Mouse (Mus musculus) intestine, embryonic 14.5 days (tissue): Measurements from ENCODE around the gene Ulk4. TPM values are rescaled to one million over a fixed set of nuclear protein-coding genes. Genes with fewer than 3 reads are reported as not detected.

Experiments used
- ATAC-seq: fragments of 200-750 bp; cut with Nextera tagmentation; replicated peaks from 2 replicates; pipeline ENCODE4 v1.8.0; 2017; ENCODE audit warnings: low read depth, moderate number of reproducible peaks, moderate TSS enrichment, moderate library complexity; ENCODE audit not compliant: low FRiP score, low TSS enrichment
- DNase-seq: peaks from one replicate; pipeline ENCODE4 v3.0.0-alpha.2; 2018; ENCODE audit warnings: low spot score
- H3K27ac ChIP-seq: fragments of 300-500 bp; sonication (generic); 2 replicates; pipeline ENCODE4 v1.5.1; 2014; ENCODE audit warnings: low read depth, mild to moderate bottlenecking, control low read depth
- H3K27me3 ChIP-seq: fragments of 300-500 bp; sonication (generic); replicated peaks from 2 replicates; pipeline ENCODE4 v1.6.1; 2014; ENCODE audit warnings: low read length, control low read depth; ENCODE audit not compliant: control insufficient read depth, insufficient read depth
- H3K36me3 ChIP-seq: fragments of 300-500 bp; sonication (generic); 2 replicates; pipeline ENCODE4 v1.6.1; 2014; ENCODE audit warnings: low read length, control low read depth; ENCODE audit not compliant: control insufficient read depth, insufficient read depth
- H3K4me1 ChIP-seq: fragments of 300-500 bp; sonication (generic); replicated peaks from 2 replicates; pipeline ENCODE4 v1.6.1; 2014; ENCODE audit warnings: low read length, control low read depth, mixed read lengths; ENCODE audit not compliant: control insufficient read depth, insufficient read depth
- H3K4me2 ChIP-seq: fragments of 300-500 bp; sonication (generic); 2 replicates; pipeline ENCODE4 v1.6.1; 2014; ENCODE audit warnings: low read length
- H3K4me3 ChIP-seq: fragments of 300-500 bp; sonication (generic); 2 replicates; pipeline ENCODE4 v1.5.1; 2014; ENCODE audit warnings: low read depth, low read length, control low read depth, mixed read lengths
- H3K9ac ChIP-seq: fragments of 300-500 bp; sonication (generic); 2 replicates; pipeline ENCODE4 v1.6.1; 2014; ENCODE audit warnings: mild to moderate bottlenecking, low read length
- H3K9me3 ChIP-seq: fragments of 300-500 bp; sonication (generic); 2 replicates; pipeline ENCODE4 v1.6.1; 2016; ENCODE audit warnings: low read length, control low read depth; ENCODE audit not compliant: control insufficient read depth
- WGBS: fragments of 180-500 bp; shearing (Covaris S2); extraction: QIAGEN DNeasy Blood & Tissue Kit; methylation state at CpG from one replicate; pipeline ENCODE4 v1.1.7; 2014; 5-methylcytosine and 5-hydroxymethylcytosine counted together
- polyA plus RNA-seq: library from polyadenylated mRNA; unstranded; fragments of >200 nt; fragmentation: Nextera tagmentation; extraction: Ambion mirVana; gene quantifications from 2 replicates; pipeline ENCODE4 v1.2.1, GENCODE M21; 2014

Gene Ulk4
- polyA plus RNA-seq, 1 experiment from 2014 or later: 122 TPM

DNA sequence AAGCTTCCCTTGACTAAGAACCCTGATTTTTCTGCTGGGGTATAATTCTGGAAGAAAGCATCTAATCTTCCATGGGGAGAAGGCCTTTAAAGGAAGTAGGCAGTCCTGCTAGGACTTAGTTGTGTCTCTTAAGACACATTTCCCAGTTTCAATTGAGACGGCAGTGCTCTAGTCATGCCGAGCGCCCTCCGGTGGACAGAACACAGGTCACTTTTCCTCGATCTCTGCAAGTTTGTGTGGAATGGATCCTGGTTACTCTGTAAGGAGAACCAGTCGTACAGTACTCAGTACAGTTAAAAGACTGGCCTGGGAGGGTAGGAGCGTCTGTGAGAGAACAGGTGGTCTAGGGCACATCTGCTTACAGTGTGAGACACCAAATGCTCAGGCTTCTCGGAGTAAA lies 340.6 kb downstream of the Ulk4 start:
- Histone ChIP-seq H3K4me3 (peak overlapping the region; percentile 82), H3K9me3 (no peaks in the 10 kb centered on the region), H3K4me1 (peaks cover 42% of the 10 kb centered on the region), H3K36me3 (peaks cover 17% of the 10 kb centered on the region; the same call in 1 of the 2 replicates), H3K4me2 (peak overlapping the region; percentile 95), H3K9ac (no peak overlapping the region), H3K27ac (no peak overlapping the region), H3K27me3 (no peaks in the 10 kb centered on the region)
- 10% methylated on average over 8 of the region's 8 CpGs for WGBS
- DNase-seq (peak; percentile 84), ATAC-seq (no peak)

DNA sequence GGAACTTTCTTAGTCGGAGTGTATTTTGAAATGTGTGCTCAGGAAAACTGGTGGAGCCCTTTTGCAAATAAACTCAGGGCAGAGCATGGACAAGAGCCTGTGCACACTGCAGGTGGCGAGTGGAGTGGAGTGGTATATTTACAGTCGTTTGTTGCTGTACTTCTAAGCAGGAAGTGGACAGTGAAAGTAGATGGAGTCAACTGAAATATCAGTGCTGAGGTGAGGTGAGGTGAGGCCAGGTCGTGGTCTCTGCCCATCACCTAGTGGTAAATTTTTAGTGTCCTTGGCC lies 341.4 kb downstream of the Ulk4 start:
- peak overlapping the region; percentile 95 for H3K4me2 ChIP-seq
- H3K27me3 ChIP-seq: no peaks in the 10 kb centered on the region
- H3K9me3 ChIP-seq: no peaks in the 10 kb centered on the region
- 8% methylated on average over 4 of the region's 4 CpGs for WGBS
- peaks cover 15% of the 10 kb centered on the region; the same call in 1 of the 2 replicates for H3K36me3 ChIP-seq
- peak; percentile 62 for DNase-seq
- H3K4me1 ChIP-seq: peaks cover 37% of the 10 kb centered on the region
- H3K4me3 ChIP-seq: peak overlapping the region; percentile 82
- H3K9ac ChIP-seq: peak overlapping the region; percentile 96
- no peak overlapping the region for H3K27ac ChIP-seq
- ATAC-seq: no peak

DNA sequence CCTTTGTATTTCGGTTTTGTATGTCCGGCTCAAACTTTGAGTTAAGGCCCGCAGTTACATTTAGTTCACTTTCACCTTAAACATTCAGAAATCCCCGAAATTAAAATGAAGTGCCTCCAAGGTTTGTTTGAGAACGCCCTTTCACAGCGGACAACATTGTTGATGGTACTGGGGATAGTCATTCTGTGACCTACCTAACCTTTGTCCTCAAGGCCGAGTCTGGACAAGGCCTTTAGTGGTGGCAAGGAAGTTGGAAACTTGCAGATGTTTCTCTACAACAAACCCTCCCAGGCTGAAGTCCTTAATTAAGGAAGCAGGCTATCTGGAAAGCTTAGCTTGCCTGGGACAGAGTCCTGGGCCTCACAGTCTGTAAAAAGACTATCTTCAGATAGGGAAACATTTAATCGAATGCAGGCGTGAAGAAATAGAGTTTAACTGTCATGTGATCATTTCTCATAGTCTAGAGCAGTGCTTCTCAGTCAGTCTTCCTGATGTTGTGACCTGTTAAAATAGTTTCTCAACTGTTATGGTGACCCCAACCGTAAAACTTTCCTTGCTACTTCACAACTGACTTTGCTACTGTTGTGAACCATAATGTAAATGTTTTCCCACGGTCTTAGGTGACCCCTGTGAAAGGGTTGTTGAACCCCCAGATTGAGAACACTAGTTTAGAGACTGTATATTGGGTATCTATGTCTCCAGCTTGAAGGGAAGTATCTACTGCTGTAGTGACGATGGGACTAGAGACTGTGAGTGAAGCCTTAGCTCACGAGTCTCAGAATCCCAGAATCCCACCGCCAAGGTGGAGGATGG lies 342.0 kb downstream of the Ulk4 start:
- Histone ChIP-seq H3K4me3 (peak overlapping the region; percentile 82), H3K9ac (peak overlapping the region; percentile 96), H3K4me1 (peaks cover 33% of the 10 kb centered on the region), H3K4me2 (peak overlapping the region; percentile 95), H3K27ac (peak overlapping the region; percentile 89), H3K9me3 (no peaks in the 10 kb centered on the region), H3K36me3 (peaks cover 9% of the 10 kb centered on the region; the same call in 1 of the 2 replicates), H3K27me3 (no peaks in the 10 kb centered on the region)
- WGBS: 5% methylated on average over 14 of the region's 14 CpGs
- ATAC-seq (no peak), DNase-seq (no peak)

DNA sequence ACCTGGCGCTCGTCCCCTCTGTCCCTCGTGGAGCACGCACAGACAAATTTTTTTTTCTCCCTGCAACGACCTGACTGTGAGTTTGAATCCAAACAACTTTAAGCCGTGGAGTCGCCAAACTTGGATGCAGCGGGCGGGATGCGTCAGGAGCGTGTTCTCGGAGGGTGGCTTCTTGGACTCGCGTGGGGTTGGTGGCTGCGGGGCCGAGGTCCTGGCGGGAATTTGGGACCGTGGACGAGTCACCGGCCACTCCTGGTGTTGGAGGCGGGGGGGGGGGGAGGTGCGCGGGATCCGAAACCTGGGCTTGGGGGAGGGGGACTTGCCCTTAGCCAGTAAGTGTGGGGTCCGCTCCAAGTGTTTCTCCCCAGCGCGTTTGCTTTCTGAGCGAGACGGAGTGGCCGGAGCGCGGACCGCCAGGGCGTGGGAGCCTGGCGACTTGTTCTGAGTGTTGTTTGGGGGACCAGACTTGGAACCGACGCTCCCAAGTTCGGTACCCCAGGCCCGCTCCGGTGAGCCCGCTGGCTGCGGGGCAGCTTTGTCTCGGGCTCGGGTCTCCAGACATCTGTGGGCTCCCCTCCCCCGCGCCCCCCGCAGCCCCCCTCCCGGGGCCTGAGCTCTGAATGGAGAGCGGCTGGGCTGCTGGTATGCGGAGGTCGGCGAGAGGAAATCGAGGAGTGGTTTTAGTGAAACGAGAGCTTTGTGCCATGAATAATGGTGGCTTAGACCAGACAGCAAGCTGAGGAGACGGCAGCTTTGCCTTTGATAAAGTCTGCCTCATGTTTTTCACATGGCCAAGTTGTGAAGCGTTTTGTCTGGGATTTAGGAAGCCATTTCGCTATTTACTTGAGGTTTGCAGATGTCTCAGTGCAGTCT lies 342.9 kb downstream of the Ulk4 start:
- Histone ChIP-seq H3K4me2 (peak overlapping the region; percentile 95), H3K27ac (peak overlapping the region; percentile 89), H3K27me3 (no peaks in the 10 kb centered on the region), H3K4me1 (peaks cover 29% of the 10 kb centered on the region), H3K9ac (peak overlapping the region; percentile 96), H3K36me3 (peaks cover 9% of the 10 kb centered on the region; the same call in 1 of the 2 replicates), H3K9me3 (no peaks in the 10 kb centered on the region), H3K4me3 (peak overlapping the region; percentile 82)
- DNase-seq: peak; percentile 85
- peak; percentile 22; the same call in 1 of the 2 replicates for ATAC-seq
- under 1% methylated on average over 53 of the region's 57 CpGs for WGBS

DNA sequence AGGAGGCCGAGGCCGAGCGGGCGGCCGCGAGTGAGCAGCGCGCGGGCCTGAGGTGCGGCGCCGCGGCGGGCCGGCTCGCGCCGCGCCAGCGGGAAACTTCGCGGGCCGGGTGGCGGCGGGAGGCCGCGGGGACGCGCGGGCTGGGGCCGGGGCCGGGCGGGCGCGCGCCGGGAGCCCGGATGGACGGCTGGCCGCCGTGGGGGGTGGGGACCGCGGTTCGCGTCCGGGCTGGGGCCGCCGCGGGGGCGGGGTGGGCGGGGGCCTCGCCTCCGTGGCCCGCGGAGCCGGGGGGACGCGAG lies 343.5 kb downstream of the Ulk4 start:
- Histone ChIP-seq H3K27ac (peak overlapping the region; percentile 89), H3K27me3 (no peaks in the 10 kb centered on the region), H3K36me3 (peaks cover 9% of the 10 kb centered on the region; the same call in 1 of the 2 replicates), H3K9me3 (no peaks in the 10 kb centered on the region), H3K4me2 (peak overlapping the region; percentile 95; the same call in 1 of the 2 replicates), H3K4me3 (peak overlapping the region; percentile 82), H3K4me1 (peaks cover 26% of the 10 kb centered on the region), H3K9ac (peak overlapping the region; percentile 96)
- WGBS: under 1% methylated on average over 34 of the region's 58 CpGs
- no peak for DNase-seq
- no peak; the same call in 1 of the 2 replicates for ATAC-seq

DNA sequence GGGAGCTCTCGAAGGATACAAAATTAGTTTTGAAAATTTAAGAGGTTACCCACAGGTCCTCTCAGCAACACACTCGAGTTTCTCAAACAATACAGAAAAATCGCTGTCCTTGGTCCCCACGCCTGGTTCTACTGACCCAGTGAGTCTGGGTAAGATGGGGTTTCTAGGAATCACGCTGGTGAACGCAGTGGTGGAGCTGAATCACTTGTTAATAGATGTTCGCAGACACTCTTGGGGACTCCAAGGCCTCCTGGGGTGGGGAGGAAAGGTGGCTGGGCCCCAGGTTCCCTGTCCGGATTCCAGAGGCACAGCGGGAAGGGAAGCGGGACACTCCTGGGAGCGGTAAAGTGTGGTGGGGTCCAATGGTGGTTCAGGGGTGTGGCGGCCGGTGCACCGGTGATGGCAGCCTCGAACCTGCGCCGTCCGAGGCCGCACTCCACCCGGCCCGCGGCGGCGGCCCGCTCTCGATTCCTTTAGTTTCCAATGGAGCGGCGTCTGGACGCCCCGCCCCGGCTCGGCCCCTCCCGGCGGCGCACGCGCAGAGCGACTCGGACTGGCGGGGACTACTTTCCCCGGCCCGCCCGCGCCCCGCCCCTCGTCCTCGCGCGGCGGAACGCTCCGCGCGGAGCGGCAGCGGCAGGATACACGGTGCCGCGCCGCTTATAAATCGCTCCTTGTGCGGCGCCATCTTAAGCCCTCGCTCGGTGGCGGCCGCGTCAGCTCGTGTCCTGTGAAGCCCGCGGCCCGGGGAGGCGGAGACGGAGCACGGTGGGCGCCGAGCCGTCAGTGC lies 344.0 kb downstream of the Ulk4 start:
- H3K27me3 ChIP-seq: no peaks in the 10 kb centered on the region
- peak overlapping the region; percentile 82 for H3K4me3 ChIP-seq
- 6% methylated on average over 73 of the region's 78 CpGs for WGBS
- H3K9ac ChIP-seq: peak overlapping the region; percentile 96
- H3K27ac ChIP-seq: peak overlapping the region; percentile 89
- H3K4me1 ChIP-seq: peaks cover 23% of the 10 kb centered on the region
- ATAC-seq (peak; percentile 92), DNase-seq (peak; percentile 97)
- no peaks in the 10 kb centered on the region for H3K9me3 ChIP-seq
- H3K4me2 ChIP-seq: peak overlapping the region; percentile 36
- H3K36me3 ChIP-seq: peaks cover 6% of the 10 kb centered on the region; the same call in 1 of the 2 replicates

DNA sequence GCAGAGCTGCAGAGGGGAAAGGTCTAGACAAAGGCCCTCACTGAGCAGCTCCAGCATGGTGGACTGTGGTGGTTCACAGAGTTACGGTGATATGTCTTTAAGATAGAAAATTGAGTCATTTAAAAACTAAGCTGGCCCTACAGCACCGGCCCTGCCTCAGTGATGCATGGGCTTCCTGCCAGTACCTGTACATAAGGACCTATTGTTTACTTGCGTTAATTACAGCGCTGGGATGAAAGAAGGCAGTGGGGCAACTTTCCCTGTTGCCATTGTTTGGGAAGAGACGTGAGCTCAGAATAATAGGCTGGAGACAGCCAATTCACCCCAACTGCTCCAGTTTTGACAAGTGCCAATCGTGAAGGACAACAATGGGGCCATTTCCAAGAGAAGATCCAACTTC lies 344.6 kb downstream of the Ulk4 start:
- no peak overlapping the region for H3K27ac ChIP-seq
- no peaks in the 10 kb centered on the region for H3K27me3 ChIP-seq
- peaks cover 16% of the 10 kb centered on the region for H3K4me1 ChIP-seq
- H3K36me3 ChIP-seq: 0 out of 2 replicates have a peak, but pooled peaks cover under 1% of the 10 kb centered on the region
- no peak overlapping the region for H3K4me3 ChIP-seq
- ATAC-seq (no peak), DNase-seq (no peak)
- no peak overlapping the region for H3K4me2 ChIP-seq
- 60% methylated on average over 6 of the region's 6 CpGs for WGBS
- H3K9ac ChIP-seq: no peak overlapping the region
- no peaks in the 10 kb centered on the region for H3K9me3 ChIP-seq

DNA sequence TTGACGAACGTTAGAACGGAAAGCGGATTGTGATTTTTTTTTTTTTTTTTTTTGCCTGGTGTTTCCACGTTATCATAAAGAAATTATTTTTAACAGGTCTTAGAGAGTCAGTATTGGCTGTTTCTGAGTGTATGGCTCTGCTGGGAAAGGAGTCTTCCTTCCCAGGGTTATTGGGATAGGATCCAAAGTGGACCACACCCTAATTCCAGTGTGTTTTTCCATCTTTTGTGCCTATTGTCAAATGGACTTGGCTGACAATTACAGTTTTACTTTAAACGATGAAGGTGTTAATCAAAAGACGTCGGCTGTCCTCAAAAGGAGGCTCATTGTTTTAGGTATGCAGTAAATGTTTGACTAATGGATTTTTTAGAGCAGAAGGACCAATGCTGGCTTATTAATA lies 346.2 kb downstream of the Ulk4 start:
- Histone ChIP-seq H3K4me3 (no peak overlapping the region), H3K9me3 (no peaks in the 10 kb centered on the region), H3K27me3 (no peaks in the 10 kb centered on the region), H3K4me2 (no peak overlapping the region), H3K4me1 (0 out of 2 replicates have a peak, but pooled peaks cover 4% of the 10 kb centered on the region), H3K36me3 (no peaks in the 10 kb centered on the region), H3K9ac (no peak overlapping the region), H3K27ac (no peak overlapping the region)
- ATAC-seq (no peak), DNase-seq (no peak)
- WGBS: 64% methylated on average over 8 of the region's 8 CpGs
